Mouse (Mus musculus) bone marrow, adult 2 months (tissue): ENCODE measurements at regions not wholly inside any gene's neighbourhood (a gene's known extent, or its start where the extent isn't known, plus 50 kb on each side); places are given as distances from the start of the nearest gene placed in this dataset.

Experiments
- CTCF ChIP-seq: fragments of 200-500 bp; IDR thresholded peaks from 2 replicates; pipeline ENCODE4 v1.5.1; 2011; ENCODE audit warnings: low read length, control low read depth; ENCODE audit not compliant: control insufficient read depth, insufficient read depth
- POLR2A ChIP-seq: fragments of 200-500 bp; IDR thresholded peaks from 2 replicates; pipeline ENCODE4 v1.6.1; 2011; ENCODE audit warnings: low read depth, mild to moderate bottlenecking, control low read depth, low read length, borderline replicate concordance; ENCODE audit not compliant: control insufficient read depth

DNA sequence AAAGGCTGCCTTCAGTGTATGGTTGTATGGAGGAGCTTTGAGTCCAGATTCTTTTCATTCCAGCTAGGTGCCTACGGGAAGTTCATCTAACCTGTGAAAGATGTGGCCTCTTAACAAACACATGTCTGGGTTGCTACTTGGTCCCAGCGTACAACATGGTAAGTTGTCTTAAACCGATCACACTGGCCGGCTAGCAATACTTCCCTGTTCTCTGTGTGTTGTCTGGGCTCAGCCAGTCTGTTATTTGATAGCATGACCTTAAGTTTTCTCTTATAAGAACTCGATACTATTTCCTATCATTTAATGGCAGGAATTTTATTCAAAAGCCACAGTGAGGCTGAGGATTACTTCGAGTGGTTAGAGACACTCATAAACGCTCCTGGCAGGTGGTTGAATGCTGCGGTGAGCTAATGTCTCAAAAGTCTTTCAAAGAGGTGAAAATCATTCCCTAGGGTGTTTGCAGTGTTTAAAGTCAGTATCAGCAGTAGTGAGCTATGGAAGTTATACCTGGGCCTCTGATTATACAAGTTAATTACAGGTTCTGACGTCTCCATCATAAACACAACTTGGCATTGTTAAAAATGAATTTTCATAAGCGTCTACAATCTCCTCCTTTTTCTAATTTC, 414.2 kb downstream of the Irx1 start:
- TF ChIP-seq CTCF (no peak), POLR2A (no peak)
